Mouse (Mus musculus) olfactory bulb, adult 2 months (tissue): Measurements from ENCODE around the gene Cap2. TPM values are rescaled to one million over a fixed set of nuclear protein-coding genes. Genes with fewer than 3 reads are reported as not detected.

ENCODE experiments used
- H3K27ac ChIP-seq: fragments of 200-500 bp; 2 replicates; pipeline ENCODE4 v1.5.1; 2012; ENCODE audit warnings: low read depth, low read length; ENCODE audit not compliant: insufficient read depth
- H3K4me1 ChIP-seq: fragments of 200-500 bp; 2 replicates; pipeline ENCODE4 v1.6.1; 2012; ENCODE audit warnings: low read length; ENCODE audit not compliant: control insufficient read depth, insufficient read depth
- H3K4me3 ChIP-seq: fragments of 200-500 bp; 2 replicates; pipeline ENCODE4 v1.5.1; 2012; ENCODE audit warnings: mild to moderate bottlenecking, low read depth, low read length, moderate library complexity; ENCODE audit not compliant: insufficient read depth
- CTCF ChIP-seq: fragments of 200-500 bp; IDR thresholded peaks from 2 replicates; pipeline ENCODE4 v1.5.1; 2012; ENCODE audit warnings: low read depth, mild to moderate bottlenecking, low read length, moderate library complexity; ENCODE audit not compliant: insufficient read depth
- POLR2A ChIP-seq: fragments of 200-500 bp; IDR thresholded peaks from 2 replicates; pipeline ENCODE4 v1.6.1; 2012; ENCODE audit warnings: mild to moderate bottlenecking, low read depth, low read length, moderate library complexity; ENCODE audit not compliant: insufficient read depth
- WGBS: fragments of 180-500 bp; shearing (Covaris S2); methylation state at CpG from one replicate; pipeline ENCODE4 v1.1.7; 2018; 5-methylcytosine and 5-hydroxymethylcytosine counted together
- polyA plus RNA-seq: library from polyadenylated mRNA; stranded (reverse); fragments of >200 nt; gene quantifications from 2 replicates; pipeline ENCODE4 v1.2.4, GENCODE M21; 2012; ENCODE audit warnings: low replicate concordance; ENCODE audit not compliant: missing spikeins, insufficient read depth, insufficient read length

Cap2 gene
- polyA plus RNA-seq, 1 experiment: not detected

DNA sequence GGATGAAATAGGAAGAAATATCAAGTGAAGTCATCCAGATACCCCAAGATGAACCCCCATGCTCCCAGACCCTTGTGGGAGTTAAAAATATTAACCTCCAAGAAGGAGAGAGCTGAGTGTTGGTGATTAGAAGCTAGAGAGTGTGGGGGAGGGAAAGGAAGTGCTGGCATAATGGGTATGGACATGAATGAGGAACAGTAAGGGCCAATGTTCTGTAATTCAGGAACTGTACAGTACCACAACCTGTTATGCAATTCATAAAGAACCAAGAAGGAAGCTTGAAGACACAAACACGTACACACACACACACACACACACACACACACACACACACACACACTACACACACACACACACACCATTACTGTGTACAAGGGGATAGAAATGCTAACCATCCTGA, 19.8 kb downstream of the Cap2 start:
- Histone ChIP-seq H3K4me3 (no peak overlapping the region), H3K27ac (no peak overlapping the region), H3K4me1 (peaks cover 4% of the 10 kb centered on the region; the same call in 1 of the 2 replicates)
- TF ChIP-seq CTCF (no peak), POLR2A (no peak)
- 100% methylated on average over 1 of the region's 1 CpGs for WGBS

DNA sequence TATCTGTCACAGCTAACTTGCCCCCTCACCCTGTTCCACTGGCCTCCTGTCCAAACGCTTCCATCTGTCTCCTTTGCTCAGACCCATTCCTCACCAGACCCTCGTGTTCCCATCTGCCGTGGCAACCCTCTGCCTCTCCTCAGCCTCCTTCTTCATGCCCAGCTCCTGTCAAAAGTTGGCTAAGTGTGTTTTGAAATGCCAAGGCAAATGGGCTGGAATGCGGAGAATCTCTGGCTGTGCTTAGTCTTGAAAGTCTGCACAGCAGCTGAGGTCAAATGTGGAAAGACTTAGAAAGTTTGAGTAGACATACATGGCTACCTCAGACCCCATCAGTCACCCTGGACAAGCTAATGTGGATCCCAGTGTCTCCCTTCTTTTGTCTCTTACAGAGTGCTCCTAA, 21.1 kb downstream of the Cap2 start:
- H3K4me3 ChIP-seq: no peak overlapping the region
- H3K4me1 ChIP-seq: peaks cover 2% of the 10 kb centered on the region; the same call in 1 of the 2 replicates
- no peak overlapping the region for H3K27ac ChIP-seq
- 69% methylated on average over 4 of the region's 4 CpGs for WGBS
- TF ChIP-seq POLR2A (no peak), CTCF (no peak)

DNA sequence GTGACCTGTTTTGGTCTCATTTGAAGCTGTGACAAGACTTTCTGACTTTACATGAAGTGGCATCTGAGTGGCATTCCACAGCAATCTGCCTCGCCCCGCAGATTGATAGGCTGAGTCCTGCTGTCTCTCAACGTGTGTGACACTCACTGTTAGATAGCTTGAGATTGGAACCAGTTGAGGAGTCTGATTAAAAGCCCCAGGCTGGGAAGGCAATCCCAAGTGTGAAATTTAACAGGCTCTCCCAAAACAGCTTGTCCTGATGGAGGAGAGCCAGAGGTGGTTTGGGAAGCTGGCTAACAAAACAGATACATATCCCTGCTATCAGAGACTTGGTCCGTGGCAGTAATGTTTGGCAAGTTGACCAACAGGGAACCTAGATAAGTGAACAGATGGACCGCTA, 21.6 kb downstream of the Cap2 start:
- H3K27ac ChIP-seq: no peak overlapping the region
- H3K4me1 ChIP-seq: peaks cover 2% of the 10 kb centered on the region; the same call in 1 of the 2 replicates
- 79% methylated on average over 5 of the region's 5 CpGs for WGBS
- TF ChIP-seq POLR2A: no peak
- TF ChIP-seq CTCF: no peak
- H3K4me3 ChIP-seq: no peak overlapping the region

DNA sequence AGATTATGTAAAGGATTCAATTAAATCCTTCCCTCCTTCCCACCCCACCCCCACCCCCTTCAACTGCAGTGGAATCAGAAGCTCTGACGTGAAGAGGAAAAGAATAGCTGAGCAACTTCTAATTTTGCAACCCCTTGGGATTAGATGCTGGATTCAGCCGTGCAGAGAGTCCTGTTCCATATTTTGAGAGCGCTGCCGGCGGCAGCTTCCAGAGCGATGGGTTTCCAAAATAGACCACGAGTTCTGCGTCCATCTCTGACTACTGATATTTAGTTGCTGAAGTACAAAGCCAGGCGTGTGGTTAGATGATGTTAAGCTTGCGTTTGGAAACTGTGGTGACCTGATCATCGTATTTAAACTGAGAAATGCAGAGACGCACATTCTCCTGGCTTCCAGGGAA, 22.1 kb downstream of the Cap2 start:
- TF ChIP-seq CTCF: no peak
- 46% methylated on average over 12 of the region's 12 CpGs for WGBS
- Histone ChIP-seq H3K27ac (no peak overlapping the region), H3K4me3 (no peak overlapping the region), H3K4me1 (peaks cover 2% of the 10 kb centered on the region; the same call in 1 of the 2 replicates)

DNA sequence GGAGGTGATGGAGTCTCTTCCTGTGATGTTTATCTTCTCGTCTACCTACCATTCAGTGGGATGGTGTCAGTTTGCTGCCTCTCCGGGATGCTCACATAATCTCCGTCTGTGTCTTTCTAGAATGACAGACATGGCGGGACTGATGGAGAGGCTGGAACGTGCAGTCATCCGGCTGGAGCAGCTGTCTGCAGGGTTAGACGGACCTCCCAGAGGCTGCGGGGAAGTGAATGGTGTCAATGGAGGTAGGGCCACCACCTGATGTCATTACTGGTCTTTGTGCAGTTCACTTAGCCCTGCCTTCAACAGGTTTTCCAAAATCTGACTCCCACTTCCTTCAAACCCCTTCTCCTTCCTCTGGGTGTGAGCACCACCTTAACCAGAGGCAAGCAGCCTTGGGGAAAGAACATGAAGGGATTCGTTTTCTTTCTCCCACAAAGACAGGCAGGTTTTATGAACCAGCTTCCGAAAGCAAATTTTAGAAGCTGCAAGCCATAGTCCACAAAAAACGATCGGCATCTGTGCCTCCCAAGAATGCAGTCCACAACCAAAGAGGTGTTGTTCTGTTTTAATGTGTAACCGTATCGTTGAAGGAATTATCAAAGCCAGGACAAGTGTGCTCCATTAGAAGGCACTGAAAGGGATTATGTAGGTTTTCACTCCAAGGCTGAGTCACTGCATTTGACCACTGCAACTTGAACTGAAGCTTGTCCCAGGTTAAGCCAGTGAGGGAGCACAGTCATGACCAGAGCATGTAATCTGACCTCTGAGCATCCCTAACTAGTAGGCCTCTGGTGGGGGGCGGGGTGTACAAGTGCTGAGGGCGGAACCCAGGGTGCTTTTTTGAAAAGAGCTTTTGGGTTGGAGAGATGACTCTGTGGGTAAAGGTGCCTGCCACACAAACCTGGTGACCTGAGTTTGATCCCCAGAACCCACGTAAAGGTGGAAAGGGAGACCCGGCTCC, 23.9 kb downstream of the Cap2 start:
- WGBS: 90% methylated on average over 18 of the region's 18 CpGs
- H3K27ac ChIP-seq: no peak overlapping the region
- H3K4me3 ChIP-seq: no peak overlapping the region
- peaks cover 4% of the 10 kb centered on the region; the same call in 1 of the 2 replicates for H3K4me1 ChIP-seq
- no peak for TF ChIP-seq CTCF
- no peak for TF ChIP-seq POLR2A

DNA sequence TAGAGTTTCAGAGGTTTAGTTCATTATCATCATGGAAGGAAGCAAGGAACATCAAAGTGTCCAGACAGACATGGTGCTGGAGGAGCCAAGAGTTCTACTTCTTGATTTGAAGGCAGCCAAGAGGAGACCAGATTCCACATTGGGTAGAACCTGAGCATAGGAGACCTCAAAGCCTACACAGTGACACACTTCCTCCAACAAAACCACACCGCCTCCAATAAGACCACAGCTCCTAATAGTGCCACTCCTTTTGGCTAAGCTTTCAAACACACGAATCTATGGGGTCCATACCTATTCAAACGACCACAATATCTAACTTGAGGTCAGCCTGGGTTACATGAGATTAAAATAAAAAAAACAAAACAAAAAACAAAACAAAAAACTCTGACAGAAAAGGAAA, 25.0 kb downstream of the Cap2 start:
- peaks cover 4% of the 10 kb centered on the region; the same call in 1 of the 2 replicates for H3K4me1 ChIP-seq
- WGBS: 84% methylated on average over 3 of the region's 3 CpGs
- H3K27ac ChIP-seq: no peak overlapping the region
- no peak overlapping the region for H3K4me3 ChIP-seq
- no peak for TF ChIP-seq POLR2A
- no peak for TF ChIP-seq CTCF

DNA sequence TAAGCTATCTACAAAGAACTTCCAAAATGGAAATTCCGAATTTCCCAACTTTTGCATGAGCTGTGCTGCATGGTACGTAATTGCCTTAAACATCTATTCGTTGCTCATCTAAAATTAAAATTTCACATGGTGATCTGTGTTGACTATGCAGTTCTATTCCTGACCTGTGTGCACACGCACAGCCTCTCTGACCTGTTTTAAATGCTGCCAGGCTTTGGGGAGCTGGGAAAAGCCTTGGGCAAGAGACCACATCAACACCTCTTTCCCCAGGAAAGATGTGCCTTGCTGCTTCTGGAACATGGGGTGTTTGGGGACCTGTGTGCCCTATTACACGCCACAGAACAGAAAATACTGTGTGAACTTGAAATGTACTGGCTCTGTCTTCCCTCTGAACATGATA, 25.7 kb downstream of the Cap2 start:
- Histone ChIP-seq H3K4me3 (no peak overlapping the region), H3K27ac (no peak overlapping the region), H3K4me1 (peaks cover 4% of the 10 kb centered on the region; the same call in 1 of the 2 replicates)
- 83% methylated on average over 5 of the region's 5 CpGs for WGBS
- no peak for TF ChIP-seq POLR2A
- no peak for TF ChIP-seq CTCF

DNA sequence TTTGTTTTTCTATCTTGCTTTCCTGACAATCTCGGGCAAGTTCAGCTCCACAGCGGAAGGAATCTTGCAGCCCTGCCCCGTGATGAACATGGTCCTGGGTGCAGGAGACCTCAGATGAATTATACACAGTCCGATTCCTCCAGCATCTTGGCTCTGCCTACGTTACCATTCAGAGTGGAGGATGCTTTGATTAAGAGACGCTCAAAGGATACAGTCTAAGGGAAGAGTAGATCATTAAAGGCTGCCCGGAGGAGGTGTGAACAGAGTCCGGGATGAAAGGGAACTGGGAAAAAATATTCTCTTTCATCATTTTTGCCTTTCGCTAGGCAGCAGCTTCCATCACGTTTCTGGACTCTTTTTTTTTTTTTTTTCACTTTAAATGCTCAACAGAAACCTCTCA, 27.4 kb downstream of the Cap2 start:
- peaks cover 3% of the 10 kb centered on the region; the same call in 1 of the 2 replicates for H3K4me1 ChIP-seq
- WGBS: 86% methylated on average over 10 of the region's 10 CpGs
- H3K4me3 ChIP-seq: no peak overlapping the region
- TF ChIP-seq POLR2A (no peak), CTCF (no peak)
- H3K27ac ChIP-seq: no peak overlapping the region

DNA sequence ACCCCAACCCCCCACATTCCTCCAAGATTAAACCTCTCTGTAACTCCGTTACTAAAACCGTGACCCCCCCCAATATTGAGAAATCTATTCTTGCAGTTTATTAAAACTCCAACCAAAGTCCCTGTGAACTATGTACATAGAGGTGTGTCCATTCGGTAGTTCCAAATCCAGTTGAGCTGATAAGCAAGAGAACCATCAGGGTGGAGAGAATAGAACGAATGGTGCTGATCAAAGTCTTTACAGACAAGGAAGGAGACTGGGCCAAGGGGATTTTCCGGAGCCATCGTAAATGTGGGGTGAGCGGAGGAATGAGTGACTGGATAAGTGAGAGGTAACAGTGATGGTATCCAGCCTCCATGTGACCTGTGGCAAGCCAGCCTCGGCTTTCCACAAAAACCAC, 28.9 kb downstream of the Cap2 start:
- Histone ChIP-seq H3K4me3 (no peak overlapping the region), H3K27ac (no peak overlapping the region), H3K4me1 (peaks cover 4% of the 10 kb centered on the region; the same call in 1 of the 2 replicates)
- TF ChIP-seq POLR2A (no peak), CTCF (no peak)
- 89% methylated on average over 8 of the region's 8 CpGs for WGBS
